Mouse (Mus musculus) kidney, postnatal 0 days (tissue): ENCODE data around the gene Spaca3. TPM values are rescaled to one million over a fixed set of nuclear protein-coding genes. Genes with fewer than 3 reads are reported as not detected.

Experiments
- ATAC-seq: fragments of 200-750 bp; cut with Nextera tagmentation; replicated peaks from 2 replicates; pipeline ENCODE4 v1.8.0; 2017; ENCODE audit warnings: low read depth, moderate number of reproducible peaks, moderate TSS enrichment, moderate library complexity; ENCODE audit not compliant: low FRiP score
- DNase-seq: peaks from one replicate; pipeline ENCODE4 v3.0.0-alpha.2; 2016; ENCODE audit warnings: low spot score
- H3K27ac ChIP-seq: fragments of 300-500 bp; sonication (generic); 2 replicates; pipeline ENCODE4 v1.5.1; 2014; ENCODE audit warnings: mild to moderate bottlenecking
- H3K27me3 ChIP-seq: fragments of 300-500 bp; sonication (generic); 2 replicates; pipeline ENCODE4 v1.6.1; 2014; ENCODE audit warnings: low read length, mixed read lengths; ENCODE audit not compliant: insufficient read depth
- H3K36me3 ChIP-seq: fragments of 300-500 bp; sonication (generic); 2 replicates; pipeline ENCODE4 v1.6.1; 2014; ENCODE audit warnings: low read length, mixed read lengths; ENCODE audit not compliant: insufficient read depth
- H3K4me1 ChIP-seq: fragments of 300-500 bp; sonication (generic); replicated peaks from 2 replicates; pipeline ENCODE4 v1.6.1; 2014; ENCODE audit warnings: antibody characterized with exemption, low read length, mixed read lengths; ENCODE audit not compliant: insufficient read depth
- H3K4me2 ChIP-seq: fragments of 300-500 bp; sonication (generic); 2 replicates; pipeline ENCODE4 v1.6.1; 2014; ENCODE audit warnings: mild to moderate bottlenecking, low read length, moderate library complexity, mixed read lengths
- H3K4me3 ChIP-seq: fragments of 300-500 bp; sonication (generic); replicated peaks from 2 replicates; pipeline ENCODE4 v1.5.1; 2014; ENCODE audit warnings: low read depth, low read length
- H3K9ac ChIP-seq: fragments of 300-500 bp; sonication (generic); 2 replicates; pipeline ENCODE4 v1.6.1; 2014; ENCODE audit warnings: low read depth, low read length
- H3K9me3 ChIP-seq: fragments of 300-500 bp; sonication (generic); replicated peaks from 2 replicates; pipeline ENCODE4 v1.6.1; 2016; ENCODE audit warnings: low read length, inconsistent platforms, mixed read lengths
- CTCF ChIP-seq: IDR thresholded peaks from 2 replicates; pipeline ENCODE4 v1.5.1; 2016; ENCODE audit warnings: antibody characterized with exemption, low read depth, mild to moderate bottlenecking, moderate library complexity
- WGBS: fragments of 180-500 bp; shearing (Covaris S2); extraction: QIAGEN DNeasy Blood & Tissue Kit; methylation state at CpG from one replicate; pipeline ENCODE4 v1.1.7; 2014; 5-methylcytosine and 5-hydroxymethylcytosine counted together
- polyA plus RNA-seq: library from polyadenylated mRNA; unstranded; fragments of >200 nt; fragmentation: Nextera tagmentation; extraction: Ambion mirVana; gene quantifications from 2 replicates; pipeline ENCODE4 v1.2.1, GENCODE M21; 2015

The Spaca3 gene
- polyA plus RNA-seq, 1 experiment from 2014 or later = not detected

- TF ChIP-seq CTCF = no peak
- H3K9ac ChIP-seq = no peak overlapping the region
- ATAC-seq (no peak), DNase-seq (no peak)
- no peaks in the 10 kb centered on the region for H3K9me3 ChIP-seq
- no peaks in the 10 kb centered on the region for H3K36me3 ChIP-seq
- 69% methylated on average over 11 of the region's 11 CpGs for WGBS
- H3K4me3 ChIP-seq = no peak overlapping the region
- no peak overlapping the region for H3K27ac ChIP-seq
- H3K4me2 ChIP-seq = no peak overlapping the region
- H3K27me3 ChIP-seq = no peaks in the 10 kb centered on the region
- H3K4me1 ChIP-seq = no peaks in the 10 kb centered on the region
Observed at GRCm38 (mm10) chr11:80854430-80854829, 3.7 kb upstream of the Spaca3 start.

- ATAC-seq = no peak
- H3K9ac ChIP-seq = no peak overlapping the region
- H3K9me3 ChIP-seq = no peaks in the 10 kb centered on the region
- H3K4me3 ChIP-seq = no peak overlapping the region
- no peak for DNase-seq
- H3K4me2 ChIP-seq = no peak overlapping the region
- no peaks in the 10 kb centered on the region for H3K4me1 ChIP-seq
- H3K27me3 ChIP-seq = no peaks in the 10 kb centered on the region
- no peak overlapping the region for H3K27ac ChIP-seq
- H3K36me3 ChIP-seq = no peaks in the 10 kb centered on the region
- TF ChIP-seq CTCF = no peak
- 44% methylated on average over 7 of the region's 7 CpGs for WGBS
Observed at GRCm38 (mm10) chr11:80854908-80855307, 3.3 kb upstream of the Spaca3 start.

GRCm38 (mm10) chr11:80856827-80857226, 1.3 kb upstream of the Spaca3 start:
- Histone ChIP-seq H3K36me3 (no peaks in the 10 kb centered on the region), H3K9ac (no peak overlapping the region), H3K27me3 (no peaks in the 10 kb centered on the region), H3K4me3 (no peak overlapping the region), H3K9me3 (no peaks in the 10 kb centered on the region), H3K4me2 (no peak overlapping the region), H3K4me1 (no peaks in the 10 kb centered on the region), H3K27ac (no peak overlapping the region)
- no peak for TF ChIP-seq CTCF
- WGBS = 88% methylated on average over 2 of the region's 2 CpGs
- no peak for ATAC-seq
- DNase-seq = no peak

GRCm38 (mm10) chr11:80862941-80863340, 4.8 kb downstream of the Spaca3 start:
- Histone ChIP-seq H3K27ac (no peak overlapping the region), H3K36me3 (no peaks in the 10 kb centered on the region), H3K4me2 (no peak overlapping the region), H3K9ac (no peak overlapping the region), H3K9me3 (no peaks in the 10 kb centered on the region), H3K27me3 (no peaks in the 10 kb centered on the region), H3K4me3 (no peak overlapping the region), H3K4me1 (no peaks in the 10 kb centered on the region)
- 93% methylated on average over 7 of the region's 7 CpGs for WGBS
- DNase-seq (no peak), ATAC-seq (no peak)
- TF ChIP-seq CTCF = no peak

GRCm38 (mm10) chr11:80868039-80868438, 9.9 kb downstream of the Spaca3 start:
- Histone ChIP-seq H3K36me3 (no peaks in the 10 kb centered on the region), H3K4me3 (no peak overlapping the region), H3K4me2 (no peak overlapping the region), H3K4me1 (no peaks in the 10 kb centered on the region), H3K27ac (no peak overlapping the region), H3K9ac (no peak overlapping the region), H3K27me3 (no peaks in the 10 kb centered on the region), H3K9me3 (no peaks in the 10 kb centered on the region)
- no peak for TF ChIP-seq CTCF
- DNase-seq = no peak
- WGBS = 89% methylated on average over 1 of the region's 1 CpGs
- ATAC-seq = no peak

GRCm38 (mm10) chr11:80872509-80873474, 14.6 kb downstream of the Spaca3 start:
- DNase-seq (peak; percentile 57), ATAC-seq (no peak)
- H3K9me3 ChIP-seq = no peaks in the 10 kb centered on the region
- H3K27ac ChIP-seq = no peak overlapping the region
- TF ChIP-seq CTCF = peak; percentile 71
- H3K4me3 ChIP-seq = no peak overlapping the region
- H3K4me2 ChIP-seq = no peak overlapping the region
- no peaks in the 10 kb centered on the region for H3K36me3 ChIP-seq
- 61% methylated on average over 17 of the region's 17 CpGs for WGBS
- H3K27me3 ChIP-seq = no peaks in the 10 kb centered on the region
- no peak overlapping the region for H3K9ac ChIP-seq
- H3K4me1 ChIP-seq = peaks cover 8% of the 10 kb centered on the region
